Mouse (Mus musculus): ENCODE results near the gene Mov10l1. TPM values are rescaled to one million over a fixed set of nuclear protein-coding genes. Genes with fewer than 3 reads are reported as not detected.

Mov10l1 gene
- polyA plus RNA-seq, 1 experiment from 2014 or later: not detected

GRCm38 (mm10) chr15:89062518-89062910 lies 79.8 kb downstream of the Mov10l1 start:
- ATAC-seq (ENCODE audit: low FRiP score, low TSS enrichment): no peak
- peaks cover under 1% of the 10 kb centered on the region; the same call in 1 of the 2 replicates for H3K36me3 ChIP-seq (ENCODE audit: control insufficient read depth, insufficient read depth, low read length)
- no peak for DNase-seq
- H3K27ac ChIP-seq (replicated peaks; ENCODE audit: low read depth, low read length): no peak overlapping the region
- H3K9ac ChIP-seq (replicated peaks; ENCODE audit: low read length): no peak overlapping the region
- no peaks in the 10 kb centered on the region for H3K9me3 ChIP-seq (ENCODE audit: control insufficient read depth, low read length)
- peaks cover 17% of the 10 kb centered on the region for H3K4me1 ChIP-seq (ENCODE audit: control insufficient read depth, insufficient read depth, low read length)
- WGBS: 90% methylated on average over 5 of the region's 5 CpGs
- H3K4me3 ChIP-seq (replicated peaks; ENCODE audit: low read depth, low read length): no peak overlapping the region
- peaks cover 13% of the 10 kb centered on the region for H3K27me3 ChIP-seq (ENCODE audit: control insufficient read depth, insufficient read depth, low read length)
- H3K4me2 ChIP-seq (ENCODE audit: low read length): no peak overlapping the region

GRCm38 (mm10) chr15:89063001-89063400 lies 80.3 kb downstream of the Mov10l1 start:
- Histone ChIP-seq H3K4me3 (replicated peaks; ENCODE audit: low read depth, low read length) (no peak overlapping the region), H3K36me3 (ENCODE audit: control insufficient read depth, insufficient read depth, low read length) (peaks cover 5% of the 10 kb centered on the region; the same call in 1 of the 2 replicates), H3K9ac (replicated peaks; ENCODE audit: low read length) (no peak overlapping the region), H3K27ac (replicated peaks; ENCODE audit: low read depth, low read length) (no peak overlapping the region), H3K4me1 (ENCODE audit: control insufficient read depth, insufficient read depth, low read length) (peaks cover 17% of the 10 kb centered on the region), H3K27me3 (ENCODE audit: control insufficient read depth, insufficient read depth, low read length) (peaks cover 18% of the 10 kb centered on the region), H3K9me3 (ENCODE audit: control insufficient read depth, low read length) (no peaks in the 10 kb centered on the region), H3K4me2 (ENCODE audit: low read length) (no peak overlapping the region)
- ATAC-seq (ENCODE audit: low FRiP score, low TSS enrichment) (no peak), DNase-seq (no peak)
- WGBS: 84% methylated on average over 7 of the region's 7 CpGs

- Histone ChIP-seq H3K4me2 (ENCODE audit: low read length) (no peak overlapping the region), H3K36me3 (ENCODE audit: control insufficient read depth, insufficient read depth, low read length) (peaks cover 11% of the 10 kb centered on the region), H3K27me3 (ENCODE audit: control insufficient read depth, insufficient read depth, low read length) (peaks cover 22% of the 10 kb centered on the region), H3K4me3 (replicated peaks; ENCODE audit: low read depth, low read length) (no peak overlapping the region), H3K9me3 (ENCODE audit: control insufficient read depth, low read length) (no peaks in the 10 kb centered on the region), H3K27ac (replicated peaks; ENCODE audit: low read depth, low read length) (no peak overlapping the region), H3K4me1 (ENCODE audit: control insufficient read depth, insufficient read depth, low read length) (peaks cover 17% of the 10 kb centered on the region), H3K9ac (replicated peaks; ENCODE audit: low read length) (no peak overlapping the region)
- DNase-seq: no peak
- no peak for ATAC-seq (ENCODE audit: low FRiP score, low TSS enrichment)
- WGBS: 77% methylated on average over 6 of the region's 6 CpGs
Measured at GRCm38 (mm10) chr15:89063536-89063935, 80.8 kb downstream of the Mov10l1 start.

- Histone ChIP-seq H3K36me3 (ENCODE audit: control insufficient read depth, insufficient read depth, low read length) (peaks cover 22% of the 10 kb centered on the region), H3K27me3 (ENCODE audit: control insufficient read depth, insufficient read depth, low read length) (peaks cover 22% of the 10 kb centered on the region), H3K4me1 (ENCODE audit: control insufficient read depth, insufficient read depth, low read length) (peaks cover 10% of the 10 kb centered on the region), H3K4me3 (replicated peaks; ENCODE audit: low read depth, low read length) (no peak overlapping the region), H3K4me2 (ENCODE audit: low read length) (no peak overlapping the region), H3K9ac (replicated peaks; ENCODE audit: low read length) (no peak overlapping the region), H3K9me3 (ENCODE audit: control insufficient read depth, low read length) (no peaks in the 10 kb centered on the region), H3K27ac (replicated peaks; ENCODE audit: low read depth, low read length) (no peak overlapping the region)
- DNase-seq: no peak
- no peak for ATAC-seq (ENCODE audit: low FRiP score, low TSS enrichment)
- 94% methylated on average over 5 of the region's 5 CpGs for WGBS
Measured at GRCm38 (mm10) chr15:89064891-89065290, 82.2 kb downstream of the Mov10l1 start.

GRCm38 (mm10) chr15:89067609-89068008 lies 84.9 kb downstream of the Mov10l1 start:
- H3K27me3 ChIP-seq (ENCODE audit: control insufficient read depth, insufficient read depth, low read length): peaks cover 22% of the 10 kb centered on the region
- no peak overlapping the region for H3K4me3 ChIP-seq (replicated peaks; ENCODE audit: low read depth, low read length)
- DNase-seq (no peak), ATAC-seq (ENCODE audit: low FRiP score, low TSS enrichment) (no peak)
- H3K9ac ChIP-seq (replicated peaks; ENCODE audit: low read length): no peak overlapping the region
- peaks cover 29% of the 10 kb centered on the region for H3K36me3 ChIP-seq (ENCODE audit: control insufficient read depth, insufficient read depth, low read length)
- no peak overlapping the region for H3K4me2 ChIP-seq (ENCODE audit: low read length)
- no peak overlapping the region for H3K27ac ChIP-seq (replicated peaks; ENCODE audit: low read depth, low read length)
- H3K4me1 ChIP-seq (ENCODE audit: control insufficient read depth, insufficient read depth, low read length): no peaks in the 10 kb centered on the region
- WGBS: 48% methylated on average over 35 of the region's 35 CpGs
- no peaks in the 10 kb centered on the region for H3K9me3 ChIP-seq (ENCODE audit: control insufficient read depth, low read length)

- Histone ChIP-seq H3K36me3 (ENCODE audit: control insufficient read depth, insufficient read depth, low read length) (peaks cover 29% of the 10 kb centered on the region), H3K9ac (replicated peaks; ENCODE audit: low read length) (no peak overlapping the region), H3K4me2 (ENCODE audit: low read length) (no peak overlapping the region), H3K27ac (replicated peaks; ENCODE audit: low read depth, low read length) (no peak overlapping the region), H3K27me3 (ENCODE audit: control insufficient read depth, insufficient read depth, low read length) (peaks cover 22% of the 10 kb centered on the region), H3K9me3 (ENCODE audit: control insufficient read depth, low read length) (no peaks in the 10 kb centered on the region), H3K4me3 (replicated peaks; ENCODE audit: low read depth, low read length) (no peak overlapping the region), H3K4me1 (ENCODE audit: control insufficient read depth, insufficient read depth, low read length) (no peaks in the 10 kb centered on the region)
- ATAC-seq (ENCODE audit: low FRiP score, low TSS enrichment): no peak
- 53% methylated on average over 26 of the region's 26 CpGs for WGBS
- no peak for DNase-seq
Measured at GRCm38 (mm10) chr15:89068226-89068625, 85.5 kb downstream of the Mov10l1 start.

- Histone ChIP-seq H3K27me3 (ENCODE audit: control insufficient read depth, insufficient read depth, low read length) (peaks cover 22% of the 10 kb centered on the region), H3K9ac (replicated peaks; ENCODE audit: low read length) (no peak overlapping the region), H3K9me3 (ENCODE audit: control insufficient read depth, low read length) (no peaks in the 10 kb centered on the region), H3K4me2 (ENCODE audit: low read length) (no peak overlapping the region), H3K4me1 (ENCODE audit: control insufficient read depth, insufficient read depth, low read length) (no peaks in the 10 kb centered on the region), H3K36me3 (ENCODE audit: control insufficient read depth, insufficient read depth, low read length) (peaks cover 29% of the 10 kb centered on the region), H3K27ac (replicated peaks; ENCODE audit: low read depth, low read length) (no peak overlapping the region), H3K4me3 (replicated peaks; ENCODE audit: low read depth, low read length) (no peak overlapping the region)
- DNase-seq: no peak
- ATAC-seq (ENCODE audit: low FRiP score, low TSS enrichment): no peak
- 77% methylated on average over 19 of the region's 19 CpGs for WGBS
Measured at GRCm38 (mm10) chr15:89069336-89069840, 86.7 kb downstream of the Mov10l1 start.

- DNase-seq (no peak), ATAC-seq (ENCODE audit: low FRiP score, low TSS enrichment) (no peak)
- Histone ChIP-seq H3K27ac (replicated peaks; ENCODE audit: low read depth, low read length) (no peak overlapping the region), H3K27me3 (ENCODE audit: control insufficient read depth, insufficient read depth, low read length) (peaks cover 22% of the 10 kb centered on the region), H3K4me1 (ENCODE audit: control insufficient read depth, insufficient read depth, low read length) (peaks cover 9% of the 10 kb centered on the region), H3K9me3 (ENCODE audit: control insufficient read depth, low read length) (no peaks in the 10 kb centered on the region), H3K9ac (replicated peaks; ENCODE audit: low read length) (no peak overlapping the region), H3K4me2 (ENCODE audit: low read length) (no peak overlapping the region), H3K4me3 (replicated peaks; ENCODE audit: low read depth, low read length) (no peak overlapping the region), H3K36me3 (ENCODE audit: control insufficient read depth, insufficient read depth, low read length) (peaks cover 29% of the 10 kb centered on the region)
- 76% methylated on average over 24 of the region's 24 CpGs for WGBS
Measured at GRCm38 (mm10) chr15:89070606-89071005, 87.9 kb downstream of the Mov10l1 start.

GRCm38 (mm10) chr15:89073993-89074603 lies 91.4 kb downstream of the Mov10l1 start:
- Histone ChIP-seq H3K4me3 (replicated peaks; ENCODE audit: low read depth, low read length) (no peak overlapping the region), H3K9ac (replicated peaks; ENCODE audit: low read length) (no peak overlapping the region; the same call in 1 of the 2 replicates), H3K9me3 (ENCODE audit: control insufficient read depth, low read length) (no peaks in the 10 kb centered on the region), H3K4me1 (ENCODE audit: control insufficient read depth, insufficient read depth, low read length) (peaks cover 29% of the 10 kb centered on the region), H3K36me3 (ENCODE audit: control insufficient read depth, insufficient read depth, low read length) (peaks cover 14% of the 10 kb centered on the region; the same call in 1 of the 2 replicates), H3K27ac (replicated peaks; ENCODE audit: low read depth, low read length) (no peak overlapping the region), H3K4me2 (ENCODE audit: low read length) (no peak overlapping the region), H3K27me3 (ENCODE audit: control insufficient read depth, insufficient read depth, low read length) (no peaks in the 10 kb centered on the region)
- DNase-seq: no peak
- 86% methylated on average over 10 of the region's 10 CpGs for WGBS
- no peak for ATAC-seq (ENCODE audit: low FRiP score, low TSS enrichment)

Measured in midbrain, embryonic 14.5 days (tissue).